Mouse (Mus musculus): ENCODE data around the gene Serpina6. TPM values are rescaled to one million over a fixed set of nuclear protein-coding genes. Genes with fewer than 3 reads are reported as not detected.
"Not testable (repeated sequence)": the region's sequence is repeated elsewhere in the genome, so short reads cannot be mapped to it uniquely, and the experiment has no call there.

Serpina6 gene
- polyA plus RNA-seq, 1 experiment from 2014 or later, result 300 TPM

DNA sequence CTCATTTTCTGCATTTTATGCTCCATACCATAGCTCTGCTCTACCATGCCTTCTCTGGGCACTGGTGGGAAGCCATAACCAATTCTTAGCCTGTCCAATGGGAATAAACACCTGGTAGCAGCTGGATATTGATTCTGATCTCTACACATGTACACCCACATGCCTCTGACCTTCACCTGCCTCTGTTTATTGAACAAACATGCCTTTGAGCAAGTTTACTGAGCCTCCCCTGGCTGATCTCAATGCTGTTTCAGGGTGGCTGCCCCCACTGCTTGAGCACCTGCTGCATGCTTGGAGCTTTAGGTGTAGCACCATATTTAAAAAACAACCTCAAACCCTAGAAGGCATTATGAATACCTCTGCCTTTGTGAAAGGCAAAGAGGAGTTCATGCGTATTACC lies 22.8 kb upstream of the Serpina6 start:
- not testable (repeated sequence) for H3K4me2 ChIP-seq; H3K4me3 ChIP-seq (replicated peaks); H3K9me3 ChIP-seq; H3K27ac ChIP-seq; H3K4me1 ChIP-seq; H3K27me3 ChIP-seq (replicated peaks); H3K36me3 ChIP-seq; H3K9ac ChIP-seq
- WGBS, result 92% methylated on average over 1 of the region's 1 CpGs
- ATAC-seq (ENCODE audit: insufficient read depth, low FRiP score, low read depth), result peak; percentile 53; the same call in 1 of the 2 replicates

DNA sequence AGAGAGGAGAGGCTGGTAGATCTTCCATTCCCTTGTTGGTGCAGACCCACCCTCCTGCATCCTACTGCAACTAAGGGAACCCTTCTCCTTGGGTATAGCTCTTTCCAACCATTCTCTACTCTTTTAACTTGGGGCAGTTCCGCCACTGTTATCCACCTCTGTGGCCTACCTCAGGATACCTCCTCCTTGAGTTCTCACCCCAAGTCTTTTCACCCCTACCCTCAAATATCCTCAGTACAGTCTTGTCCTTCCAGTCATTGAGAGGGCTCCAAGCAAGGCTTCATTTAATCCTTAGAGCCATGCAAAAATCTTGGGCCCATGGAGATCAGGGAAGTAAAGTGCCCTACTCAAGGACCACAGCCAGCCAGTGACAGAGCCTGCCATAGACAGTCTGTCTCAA lies 19.0 kb upstream of the Serpina6 start, which contains the start of gene Serpina16:
Gene Serpina16 (minus strand): TSS at position 101 of the 400 bp plus-strand sequence.
- no peak within 1 kb of the TSS for H3K9ac ChIP-seq
- H3K27ac ChIP-seq, result no peak within 1 kb of the TSS
- 100% methylated on average over 1 of the region's 1 CpGs for WGBS

DNA sequence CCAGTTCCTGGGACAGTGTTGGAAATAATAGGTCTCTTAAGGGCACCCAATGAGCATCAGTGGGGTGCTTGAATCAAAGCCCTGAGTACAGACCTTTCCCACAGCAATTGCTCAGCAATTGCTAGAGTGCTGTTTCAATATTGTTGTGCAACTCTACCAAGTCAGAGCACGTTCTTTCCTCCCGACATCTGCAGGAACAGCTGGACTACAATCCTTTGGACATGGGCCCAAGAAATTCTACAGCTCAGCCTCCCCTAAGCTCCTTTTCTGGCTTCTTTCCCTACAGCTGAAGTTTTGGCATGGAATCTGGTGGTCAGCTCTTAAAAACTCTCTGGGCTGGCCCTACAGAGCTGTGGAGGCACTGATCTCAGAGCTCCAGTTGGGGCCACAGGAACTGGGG lies 16.2 kb upstream of the Serpina6 start:
- no peaks in the 10 kb centered on the region for H3K36me3 ChIP-seq
- peak; percentile 60; the same call in 1 of the 2 replicates for ATAC-seq (ENCODE audit: insufficient read depth, low FRiP score, low read depth)
- WGBS, result 33% methylated on average over 2 of the region's 2 CpGs
- no peaks in the 10 kb centered on the region for H3K9me3 ChIP-seq
- H3K9ac ChIP-seq, result no peak overlapping the region
- H3K4me1 ChIP-seq, result 0 out of 2 replicates have a peak, but pooled peaks cover 7% of the 10 kb centered on the region
- no peak overlapping the region for H3K4me2 ChIP-seq
- no peak overlapping the region for H3K4me3 ChIP-seq (replicated peaks)
- H3K27me3 ChIP-seq (replicated peaks), result no peaks in the 10 kb centered on the region
- no peak overlapping the region for H3K27ac ChIP-seq

More for the DNA sequence above, 19.0 kb upstream of the Serpina6 start, which contains the start of gene Serpina16:
- Histone ChIP-seq H3K27me3 (replicated peaks) (no peaks in the 10 kb centered on the region), H3K4me2 (no peak within 1 kb of the TSS), H3K4me3 (replicated peaks) (no peak within 1 kb of the TSS), H3K4me1 (0 out of 2 replicates have a peak, but pooled peaks cover 7% of the 10 kb centered on the region), H3K9me3 (no peaks in the 10 kb centered on the region), H3K36me3 (no peaks in the 10 kb centered on the region)
- no peak for ATAC-seq (ENCODE audit: insufficient read depth, low FRiP score, low read depth)

DNA sequence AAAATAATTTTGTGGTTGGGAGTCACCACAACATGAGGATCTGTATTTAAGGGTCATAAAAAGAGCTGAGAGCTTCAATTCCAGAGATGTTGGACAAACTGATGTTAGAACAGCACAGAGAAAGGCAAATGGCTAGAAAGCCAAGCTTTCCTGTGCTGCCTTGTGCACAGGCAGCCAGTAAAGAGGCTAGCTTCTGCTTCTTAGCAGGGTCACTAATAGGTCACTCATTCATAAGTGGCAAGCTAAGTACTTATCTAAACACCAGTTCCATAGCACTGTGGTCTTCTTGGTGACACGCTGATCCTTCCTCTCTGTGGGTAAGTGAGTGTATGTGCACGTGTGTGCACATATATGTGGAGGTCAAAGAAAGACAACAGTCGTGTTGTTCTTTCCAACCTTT lies 14.5 kb upstream of the Serpina6 start:
- no peaks in the 10 kb centered on the region for H3K36me3 ChIP-seq
- no peak overlapping the region for H3K4me3 ChIP-seq (replicated peaks)
- H3K9me3 ChIP-seq, result no peaks in the 10 kb centered on the region
- ATAC-seq (ENCODE audit: insufficient read depth, low FRiP score, low read depth), result no peak
- 0 out of 2 replicates have a peak, but pooled peaks cover 7% of the 10 kb centered on the region for H3K4me1 ChIP-seq
- WGBS, result 55% methylated on average over 3 of the region's 3 CpGs
- H3K4me2 ChIP-seq, result no peak overlapping the region
- no peak overlapping the region for H3K9ac ChIP-seq
- H3K27ac ChIP-seq, result no peak overlapping the region
- no peaks in the 10 kb centered on the region for H3K27me3 ChIP-seq (replicated peaks)

DNA sequence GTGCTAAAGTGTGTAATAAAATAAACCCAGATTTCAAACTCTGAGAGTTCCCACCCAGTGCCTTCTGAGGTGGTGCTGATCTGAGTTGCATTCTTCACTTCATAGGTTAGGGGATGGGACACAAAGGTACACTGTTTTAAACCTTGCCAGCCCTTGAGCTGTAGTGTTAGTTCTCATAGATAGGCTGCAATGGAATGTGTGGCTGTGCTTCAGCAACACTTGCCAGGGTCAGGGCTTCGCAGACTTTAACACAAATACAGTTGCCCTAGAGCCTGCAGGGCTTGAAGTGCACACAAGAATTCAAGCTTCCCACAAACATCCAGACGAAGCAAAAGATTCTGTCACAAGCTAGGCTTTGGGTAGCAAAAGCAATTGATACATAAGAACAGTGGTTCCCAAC lies 14.0 kb upstream of the Serpina6 start:
- Histone ChIP-seq H3K4me1 (0 out of 2 replicates have a peak, but pooled peaks cover 7% of the 10 kb centered on the region), H3K27me3 (replicated peaks) (no peaks in the 10 kb centered on the region), H3K36me3 (no peaks in the 10 kb centered on the region), H3K9ac (no peak overlapping the region), H3K4me2 (no peak overlapping the region), H3K9me3 (no peaks in the 10 kb centered on the region), H3K4me3 (replicated peaks) (no peak overlapping the region), H3K27ac (no peak overlapping the region)
- no peak for ATAC-seq (ENCODE audit: insufficient read depth, low FRiP score, low read depth)
- whole genome bisulfite sequencing, result 50% methylated on average over 2 of the region's 2 CpGs

DNA sequence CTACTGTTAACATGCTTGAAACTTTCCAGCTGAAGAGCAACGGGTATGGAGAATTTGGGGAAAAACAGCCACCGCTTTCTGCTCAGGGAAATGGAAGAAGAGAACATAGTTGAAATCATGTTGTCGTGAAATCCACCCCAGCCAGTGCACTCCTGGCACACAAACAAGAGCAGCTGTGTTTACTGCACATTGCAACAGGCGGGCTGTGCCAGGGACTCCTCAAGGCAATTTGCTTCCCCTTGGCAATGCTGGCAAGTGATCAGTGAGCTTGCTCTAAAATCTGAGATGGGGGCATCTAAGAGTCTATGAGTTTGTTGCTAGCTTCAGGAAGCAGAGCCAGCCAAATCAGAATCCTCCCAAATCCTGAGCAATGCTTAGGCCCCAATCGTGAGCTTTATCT lies 13.3 kb upstream of the Serpina6 start:
- no peak for ATAC-seq (ENCODE audit: insufficient read depth, low FRiP score, low read depth)
- WGBS, result 66% methylated on average over 5 of the region's 5 CpGs
- no peaks in the 10 kb centered on the region for H3K27me3 ChIP-seq (replicated peaks)

DNA sequence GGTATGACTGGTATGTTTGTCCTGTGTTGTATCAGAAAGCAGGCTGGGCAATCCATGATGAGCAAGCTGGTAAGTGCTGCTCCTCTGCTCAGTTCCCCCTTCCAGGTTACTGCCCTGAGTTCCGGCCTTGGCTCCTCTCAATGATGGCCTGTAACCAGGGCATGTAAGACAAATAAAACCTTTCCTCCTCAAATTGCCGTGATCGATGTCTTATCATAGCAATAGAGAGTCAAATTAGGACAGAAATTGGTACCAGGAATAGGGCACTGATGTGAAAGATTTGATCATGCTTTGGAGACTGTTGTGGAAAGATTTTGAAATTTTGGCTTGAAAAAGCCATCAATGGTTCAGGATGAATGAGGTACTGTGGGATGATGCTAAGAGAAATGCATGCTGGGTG lies 8.3 kb upstream of the Serpina6 start:
- H3K9ac ChIP-seq, result no peak overlapping the region
- 79% methylated on average over 3 of the region's 3 CpGs for WGBS
- no peaks in the 10 kb centered on the region for H3K9me3 ChIP-seq
- no peaks in the 10 kb centered on the region for H3K4me1 ChIP-seq
- no peaks in the 10 kb centered on the region for H3K36me3 ChIP-seq
- no peak overlapping the region for H3K4me3 ChIP-seq (replicated peaks)
- no peak for ATAC-seq (ENCODE audit: insufficient read depth, low FRiP score, low read depth)
- no peaks in the 10 kb centered on the region for H3K27me3 ChIP-seq (replicated peaks)
- H3K4me2 ChIP-seq, result no peak overlapping the region
- H3K27ac ChIP-seq, result no peak overlapping the region

More for the DNA sequence above, 13.3 kb upstream of the Serpina6 start:
- Histone ChIP-seq H3K4me3 (replicated peaks) (no peak overlapping the region), H3K9ac (no peak overlapping the region), H3K36me3 (no peaks in the 10 kb centered on the region), H3K4me1 (0 out of 2 replicates have a peak, but pooled peaks cover 7% of the 10 kb centered on the region), H3K9me3 (no peaks in the 10 kb centered on the region), H3K27ac (no peak overlapping the region), H3K4me2 (no peak overlapping the region)

DNA sequence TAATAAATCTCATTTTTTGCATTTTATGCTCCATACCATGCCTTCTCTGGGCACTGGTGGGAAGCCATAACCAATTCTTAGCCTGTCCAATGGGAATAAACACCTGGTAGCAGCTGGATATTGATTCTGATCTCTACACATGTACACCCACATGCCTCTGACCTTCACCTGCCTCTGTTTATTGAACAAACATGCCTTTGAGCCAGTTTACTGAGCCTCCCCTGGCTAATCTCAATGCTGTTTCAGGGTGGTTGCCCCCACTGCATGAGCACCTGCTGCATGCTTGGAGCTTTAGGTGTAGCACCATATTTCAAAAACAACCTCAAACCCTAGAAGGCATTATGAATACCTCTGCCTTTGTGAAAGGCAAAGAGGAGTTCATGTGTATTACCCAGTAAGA lies 5.0 kb upstream of the Serpina6 start:
- not testable (repeated sequence) for H3K27ac ChIP-seq; H3K27me3 ChIP-seq (replicated peaks); H3K4me3 ChIP-seq (replicated peaks); H3K9ac ChIP-seq; ATAC-seq (ENCODE audit: insufficient read depth, low FRiP score, low read depth); H3K4me2 ChIP-seq; H3K4me1 ChIP-seq; H3K9me3 ChIP-seq; H3K36me3 ChIP-seq

DNA sequence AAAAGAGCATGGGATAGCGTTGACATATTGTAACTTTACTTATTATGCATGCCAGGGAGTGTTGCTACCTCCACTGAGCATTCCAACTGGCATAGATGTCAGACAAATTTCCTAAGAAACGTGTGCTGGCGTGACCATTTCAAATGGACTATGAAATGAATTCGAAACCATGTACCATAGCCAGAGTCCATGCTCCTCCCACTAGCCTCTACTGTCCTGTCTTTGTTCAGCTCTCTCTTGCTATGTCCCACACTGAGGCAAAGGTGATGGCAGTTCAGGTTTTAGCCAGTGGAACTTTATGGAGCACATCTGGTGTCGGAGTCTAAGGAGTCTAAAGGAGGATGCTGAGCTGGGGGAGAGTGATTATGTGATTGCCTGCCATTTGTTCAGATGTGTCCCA lies 3.1 kb upstream of the Serpina6 start:
- no peak for ATAC-seq (ENCODE audit: insufficient read depth, low FRiP score, low read depth)
- 81% methylated on average over 5 of the region's 5 CpGs for WGBS
- H3K9ac ChIP-seq, result no peak overlapping the region
- no peaks in the 10 kb centered on the region for H3K9me3 ChIP-seq
- no peak overlapping the region for H3K27ac ChIP-seq
- H3K4me1 ChIP-seq, result no peaks in the 10 kb centered on the region
- no peaks in the 10 kb centered on the region for H3K27me3 ChIP-seq (replicated peaks)
- no peaks in the 10 kb centered on the region for H3K36me3 ChIP-seq
- H3K4me2 ChIP-seq, result no peak overlapping the region
- H3K4me3 ChIP-seq (replicated peaks), result no peak overlapping the region

DNA sequence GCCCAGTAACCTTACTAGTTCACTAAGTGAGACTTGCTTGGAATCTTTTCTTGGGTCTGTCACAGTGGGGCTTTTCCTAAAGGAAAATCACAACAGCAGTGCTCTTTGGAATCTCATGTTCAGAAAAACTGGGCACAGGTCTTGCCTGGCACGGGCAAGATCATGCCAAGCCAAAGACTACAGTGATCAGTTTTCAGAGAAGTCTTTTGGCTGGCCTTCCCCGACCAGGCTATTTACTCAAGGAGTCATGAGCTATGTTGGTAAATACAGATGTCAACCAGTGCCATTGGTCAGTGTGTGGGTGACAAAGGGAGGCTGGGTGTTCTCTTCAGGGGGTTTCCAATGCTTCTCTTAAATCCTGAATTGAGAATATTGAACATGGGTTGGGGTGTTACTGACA lies 2.2 kb upstream of the Serpina6 start:
- Histone ChIP-seq H3K4me1 (no peaks in the 10 kb centered on the region), H3K4me2 (no peak overlapping the region), H3K27ac (no peak overlapping the region), H3K36me3 (no peaks in the 10 kb centered on the region), H3K4me3 (replicated peaks) (no peak overlapping the region), H3K27me3 (replicated peaks) (no peaks in the 10 kb centered on the region), H3K9me3 (no peaks in the 10 kb centered on the region), H3K9ac (no peak overlapping the region)
- WGBS, result 76% methylated on average over 2 of the region's 2 CpGs
- ATAC-seq (ENCODE audit: insufficient read depth, low FRiP score, low read depth), result no peak

DNA sequence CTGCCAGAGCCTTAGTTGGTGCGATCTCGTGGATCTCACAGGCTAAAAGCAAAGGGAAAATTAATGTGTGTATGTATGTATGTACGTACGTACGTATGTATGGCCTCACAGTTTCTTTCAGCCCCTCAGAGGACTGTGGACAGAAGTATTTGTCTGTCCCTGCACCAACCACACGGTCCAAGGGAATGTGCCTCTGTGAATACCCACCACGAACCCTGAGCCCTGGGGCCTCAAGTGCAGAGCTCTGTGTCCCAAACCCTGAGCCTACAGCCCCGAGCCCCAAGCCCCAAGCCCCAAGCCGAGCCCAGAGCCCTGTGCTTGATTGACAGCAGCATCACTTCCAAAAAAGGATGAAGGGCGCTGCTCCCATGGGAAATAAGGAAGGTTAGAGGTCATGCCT lies 979 bp upstream of the Serpina6 start:
- H3K27me3 ChIP-seq (replicated peaks), result no peaks in the 10 kb centered on the region
- no peak for ATAC-seq (ENCODE audit: insufficient read depth, low FRiP score, low read depth)
- no peaks in the 10 kb centered on the region for H3K4me1 ChIP-seq
- 81% methylated on average over 10 of the region's 10 CpGs for WGBS
- H3K27ac ChIP-seq, result no peak overlapping the region
- H3K4me2 ChIP-seq, result no peak overlapping the region
- no peaks in the 10 kb centered on the region for H3K36me3 ChIP-seq
- no peaks in the 10 kb centered on the region for H3K9me3 ChIP-seq
- H3K9ac ChIP-seq, result no peak overlapping the region
- no peak overlapping the region for H3K4me3 ChIP-seq (replicated peaks)

DNA sequence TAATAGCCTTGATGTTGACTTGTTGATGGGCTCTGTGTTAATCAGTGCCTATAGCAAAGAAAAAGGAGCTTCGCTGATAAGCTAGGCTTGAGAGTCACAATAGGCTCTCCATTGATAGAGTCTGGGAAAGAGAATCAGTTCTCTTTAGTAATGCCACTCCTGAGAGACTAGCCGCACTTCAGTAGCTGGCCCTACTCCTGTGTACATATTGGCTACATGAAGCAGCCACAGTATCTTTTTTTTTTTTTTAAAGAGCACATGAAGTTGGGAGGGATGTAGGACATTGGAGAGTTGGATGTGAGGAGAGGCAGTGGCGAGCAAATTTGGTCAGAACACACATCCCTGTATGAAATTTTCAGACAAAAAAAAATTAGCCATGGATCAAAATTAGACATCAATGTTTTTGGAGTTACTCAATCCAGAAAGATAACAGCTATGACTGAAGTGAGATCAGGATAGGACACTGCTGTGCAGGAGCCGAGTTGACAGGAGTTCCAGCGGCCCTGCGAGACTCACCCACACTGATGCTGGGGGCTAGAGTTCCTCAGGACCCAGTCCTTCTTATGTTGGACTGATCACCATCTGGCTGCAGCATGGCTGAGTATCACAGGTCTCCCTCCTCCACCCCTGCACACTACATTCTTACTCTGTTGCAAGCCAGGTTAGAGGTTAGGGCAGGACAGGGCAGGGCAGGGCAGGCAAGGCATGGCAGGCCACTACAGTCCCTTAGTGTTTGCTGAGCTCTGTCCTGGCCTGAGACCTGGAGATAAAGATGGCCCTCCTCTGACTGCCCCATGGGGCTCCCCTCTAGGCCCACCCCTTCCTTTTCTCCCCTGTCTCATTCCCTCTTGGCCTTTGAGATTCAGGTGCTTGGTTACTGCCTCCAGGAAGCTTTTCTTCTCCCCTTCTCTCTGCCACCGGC lies 1.6 kb downstream of the Serpina6 start:
- Histone ChIP-seq H3K9me3 (no peaks in the 10 kb centered on the region), H3K27me3 (replicated peaks) (no peaks in the 10 kb centered on the region), H3K4me2 (no peak overlapping the region), H3K9ac (no peak overlapping the region), H3K4me3 (replicated peaks) (no peak overlapping the region), H3K27ac (no peak overlapping the region), H3K4me1 (no peaks in the 10 kb centered on the region), H3K36me3 (no peaks in the 10 kb centered on the region)
- 80% methylated on average over 7 of the region's 7 CpGs for WGBS
- 0 out of 2 replicates have a peak, but pooled peaks have one; percentile 21 for ATAC-seq (ENCODE audit: insufficient read depth, low FRiP score, low read depth)
